In the genomic region with DNA sequence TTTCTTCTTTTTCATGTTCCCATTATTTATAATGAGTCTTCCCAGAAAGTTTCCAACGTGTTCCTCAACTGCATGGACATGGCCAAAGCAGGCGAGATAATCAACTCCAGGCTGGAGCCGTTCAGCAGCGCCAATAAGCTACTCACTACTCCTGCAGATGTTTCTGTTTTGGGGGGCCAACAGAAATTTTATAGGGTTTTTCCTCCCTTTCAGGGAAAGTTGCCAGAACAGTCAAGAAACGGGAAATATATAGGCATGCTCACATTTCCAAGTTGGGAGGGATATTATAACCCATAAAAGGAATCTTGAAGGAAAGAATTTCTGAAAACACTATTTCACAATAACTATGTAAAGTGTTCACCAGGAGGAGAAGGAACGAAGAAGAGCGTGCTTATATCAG, we compare ENCODE assay signal across 21 mouse cellular contexts.
A peak's percentile ranks its signal among the peaks of the same experiment; 100 is the strongest.
DNase-seq lines count a peak whose midpoint lies in the region; ATAC-seq and TF ChIP-seq lines count a peak whose summit lies in the region.
"Had no signal": no experiment of that assay in that cellular context is flagged by ENCODE, and none has a peak within 500 bp of the region (broad histone marks: within the 10 kb centered on the region; RNA-seq: fewer than 3 reads in every experiment).

No protein-coding gene starts in this region.

- H3K27me3 ChIP-seq in lung, embryonic 15.5 days = no peaks in the 10 kb centered on the region
- 0 out of 2 replicates have a peak, but pooled peaks cover 3% of the 10 kb centered on the region for H3K27me3 ChIP-seq in limb, embryonic 15.5 days
- H3K27me3 ChIP-seq: forebrain, embryonic 13.5 days; hindbrain, embryonic 12.5 days; neural tube, embryonic 13.5 days had no signal

- ATAC-seq in lung, embryonic 15.5 days (ENCODE audit: borderline replicate concordance, extremely low read depth, low FRiP score, low TSS enrichment) = peak; percentile 31; the same call in 1 of the 2 replicates
- ATAC-seq in limb, embryonic 15.5 days (ENCODE audit: insufficient number of reproducible peaks, low FRiP score, low TSS enrichment, low read depth) = peak; percentile 85
- ATAC-seq: forebrain, embryonic 13.5 days had no signal

- H3K9me3 ChIP-seq in lung, embryonic 15.5 days = no peaks in the 10 kb centered on the region
- H3K9me3 ChIP-seq in limb, embryonic 15.5 days = no peaks in the 10 kb centered on the region
- H3K9me3 ChIP-seq: forebrain, embryonic 13.5 days; hindbrain, embryonic 12.5 days; midbrain, embryonic 10.5 days; neural tube, embryonic 13.5 days had no signal

- no peak for TF ChIP-seq POLR2A in lung, adult 2 months (IDR thresholded peaks at IDR 0.05; ENCODE audit: borderline replicate concordance, extremely low read depth, low read depth, low read length)

- no peak overlapping the region for H3K27ac ChIP-seq in lung, embryonic 15.5 days
- no peak overlapping the region for H3K27ac ChIP-seq in limb, embryonic 15.5 days
- H3K27ac ChIP-seq: forebrain, embryonic 13.5 days; hindbrain, embryonic 12.5 days; layer of hippocampus, adult 2 months; midbrain, embryonic 10.5 days; neural tube, embryonic 13.5 days; stomach, postnatal 0 days had no signal

- no peak for TF ChIP-seq CTCF in lung, adult 2 months (IDR thresholded peaks at IDR 0.05; ENCODE audit: insufficient read depth, low read length)

- DNase-seq in embryo, embryonic 11 days = peak; percentile 50
- DNase-seq in embryo, embryonic 9.5 days (ENCODE audit: extremely low spot score) = no peak
- DNase-seq in lung, adult 2 months = no peak
- peak; percentile 74 for DNase-seq in forelimb bud, embryonic 11.5 days (ENCODE audit: low read depth, low spot score)
- no peak for DNase-seq in retina, postnatal 1 day
- DNase-seq in cerebellum, adult 9-11 months = no peak
- DNase-seq: adrenal gland, adult 2 months; cerebellum, postnatal 25 days; gastrocnemius, postnatal 25 days; kidney, adult 8-10 months; lung, postnatal 4 days; right cerebral cortex, postnatal 25 days had no signal

- no peak overlapping the region for H3K9ac ChIP-seq in lung, embryonic 15.5 days
- H3K9ac ChIP-seq in limb, embryonic 15.5 days = no peak overlapping the region
- H3K9ac ChIP-seq: forebrain, embryonic 13.5 days; hindbrain, embryonic 12.5 days; neural tube, embryonic 13.5 days had no signal

- WGBS in lung, embryonic 15.5 days = 43% methylated on average over 7 of the region's 7 CpGs
- WGBS in lung, adult 2 months = 67% methylated on average over 7 of the region's 7 CpGs
- 20% methylated on average over 7 of the region's 7 CpGs for WGBS in limb, embryonic 15.5 days

- H3K4me3 ChIP-seq in lung, embryonic 15.5 days = no peak overlapping the region
- H3K4me3 ChIP-seq in lung, adult 2 months (replicated peaks; ENCODE audit: extremely low read depth, low read depth, low read length) = no peak overlapping the region
- no peak overlapping the region for H3K4me3 ChIP-seq in limb, embryonic 15.5 days
- H3K4me3 ChIP-seq: forebrain, embryonic 13.5 days; hindbrain, embryonic 12.5 days; layer of hippocampus, adult 2 months; midbrain, embryonic 10.5 days; neural tube, embryonic 13.5 days had no signal

- H3K4me2 ChIP-seq in lung, embryonic 15.5 days = no peak overlapping the region
- no peak overlapping the region for H3K4me2 ChIP-seq in limb, embryonic 15.5 days
- H3K4me2 ChIP-seq: forebrain, embryonic 13.5 days; hindbrain, embryonic 12.5 days; liver, embryonic 11.5 days; neural tube, embryonic 13.5 days had no signal

- no peaks in the 10 kb centered on the region for H3K4me1 ChIP-seq in lung, embryonic 15.5 days
- no peaks in the 10 kb centered on the region for H3K4me1 ChIP-seq in lung, adult 2 months (ENCODE audit: control insufficient read depth, insufficient read depth, low read length)
- 0 out of 2 replicates have a peak, but pooled peaks cover 2% of the 10 kb centered on the region for H3K4me1 ChIP-seq in limb, embryonic 15.5 days
- H3K4me1 ChIP-seq: forebrain, embryonic 13.5 days; hindbrain, embryonic 12.5 days; midbrain, embryonic 10.5 days; neural tube, embryonic 13.5 days had no signal

- no peaks in the 10 kb centered on the region for H3K36me3 ChIP-seq in lung, embryonic 15.5 days
- H3K36me3 ChIP-seq in limb, embryonic 15.5 days = no peaks in the 10 kb centered on the region
- H3K36me3 ChIP-seq: hindbrain, embryonic 12.5 days; midbrain, embryonic 10.5 days; neural tube, embryonic 13.5 days had no signal

Comparison
In these comparisons a context has a peak if more than half of its experiments do, and no peak if none do; other contexts are left out.
1. DNase-seq: peak in embryo, embryonic 11 days (single experiment) and forelimb bud, embryonic 11.5 days (single experiment); none in embryo, embryonic 9.5 days (single experiment), lung, adult 2 months (single experiment), retina, postnatal 1 day (single experiment) and cerebellum, adult 9-11 months (single experiment).